16 mouse cellular contexts compared by ENCODE assay signal in genomic region chr10:67195671-67196070, GRCm38 (mm10).
"Had no signal": no experiment of that assay in that cellular context is flagged by ENCODE, and none has a peak within 500 bp of the region (broad histone marks: within the 10 kb centered on the region; RNA-seq: fewer than 3 reads in every experiment).

No protein-coding gene starts in this region.

- DNase-seq: retina, postnatal 1 day; right cerebral cortex, adult 18-20 months; right cerebral cortex, postnatal 14 days; right cerebral cortex, postnatal 25 days; right cerebral cortex, postnatal 4 days; spleen, adult 18-20 months; thymus, adult 18-20 months; thymus, adult 2 months; thymus, postnatal 14 days; thymus, postnatal 25 days; thymus, postnatal 36 days; thymus, postnatal 4 days had no signal

- H3K27ac ChIP-seq: neural tube, embryonic 13.5 days; neural tube, embryonic 15.5 days; stomach, embryonic 15.5 days; stomach, postnatal 0 days had no signal

- H3K4me3 ChIP-seq: neural tube, embryonic 13.5 days; neural tube, embryonic 15.5 days; stomach, embryonic 15.5 days had no signal

- H3K36me3 ChIP-seq: neural tube, embryonic 15.5 days had no signal

- H3K9me3 ChIP-seq: neural tube, embryonic 13.5 days; neural tube, embryonic 15.5 days; stomach, embryonic 15.5 days had no signal

- H3K4me1 ChIP-seq: stomach, embryonic 15.5 days had no signal

- H3K4me2 ChIP-seq: neural tube, embryonic 13.5 days; neural tube, embryonic 15.5 days; stomach, embryonic 15.5 days had no signal

- H3K27me3 ChIP-seq: neural tube, embryonic 13.5 days; neural tube, embryonic 15.5 days; stomach, embryonic 15.5 days had no signal

- H3K9ac ChIP-seq: neural tube, embryonic 13.5 days; neural tube, embryonic 15.5 days; stomach, embryonic 15.5 days had no signal
